Comparison of ENCODE assay signal across 20 mouse cellular contexts in the genomic region with DNA sequence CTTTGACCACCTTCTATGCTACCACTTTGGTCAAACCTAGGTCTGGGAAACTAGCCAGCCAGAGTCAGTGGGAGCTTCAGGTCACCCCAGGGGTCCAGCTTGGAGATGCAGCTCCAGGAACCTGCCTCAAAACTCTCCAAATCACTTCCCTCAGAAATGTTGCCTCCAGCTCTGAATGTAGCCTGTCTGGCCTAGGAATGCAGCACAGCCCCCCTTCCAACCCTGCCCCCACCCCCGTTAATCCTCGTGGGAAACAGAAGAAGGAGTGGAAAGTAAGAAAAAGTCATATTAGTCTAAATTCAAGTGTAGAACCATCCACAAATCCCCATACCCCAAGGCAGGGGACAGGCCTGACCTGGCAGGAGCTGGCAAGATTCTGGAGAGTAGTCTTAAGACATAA.
DNase-seq lines count a peak whose midpoint lies in the region; ATAC-seq lines count a peak whose summit lies in the region.
"Had no signal": no experiment of that assay in that cellular context is flagged by ENCODE, and none has a peak within 500 bp of the region (broad histone marks: within the 10 kb centered on the region; RNA-seq: fewer than 3 reads in every experiment).

No protein-coding gene starts in this region.

- no peak overlapping the region for H3K9ac ChIP-seq in forebrain, embryonic 11.5 days (ENCODE audit: low read length)
- H3K9ac ChIP-seq in forebrain, embryonic 16.5 days (replicated peaks; ENCODE audit: low read depth, low read length): no peak overlapping the region
- no peak overlapping the region for H3K9ac ChIP-seq in midbrain, embryonic 15.5 days
- H3K9ac ChIP-seq: embryonic facial prominence, embryonic 13.5 days; forebrain, embryonic 15.5 days; heart, embryonic 13.5 days; hindbrain, embryonic 12.5 days had no signal

- peaks cover 34% of the 10 kb centered on the region for H3K27me3 ChIP-seq in forebrain, embryonic 11.5 days (ENCODE audit: control insufficient read depth, insufficient read depth, low read length)
- no peaks in the 10 kb centered on the region for H3K27me3 ChIP-seq in forebrain, embryonic 16.5 days (replicated peaks; ENCODE audit: control insufficient read depth, insufficient read depth, low read length)
- H3K27me3 ChIP-seq in midbrain, embryonic 10.5 days (ENCODE audit: low read depth, poor library complexity, severe bottlenecking): peaks cover 96% of the 10 kb centered on the region
- no peaks in the 10 kb centered on the region for H3K27me3 ChIP-seq in midbrain, embryonic 15.5 days (replicated peaks)
- H3K27me3 ChIP-seq: CH12.LX; forebrain, embryonic 15.5 days had no signal

- DNase-seq in forebrain, embryonic 11.5 days (ENCODE audit: low spot score): peak; percentile 50
- peak; percentile 13 for DNase-seq in midbrain, embryonic 10.5 days (ENCODE audit: low spot score)
- DNase-seq in thymus, postnatal 4 days: peak; percentile 3
- DNase-seq in thymus, adult 18-20 months: no peak
- DNase-seq: adrenal gland, adult 8-10 months; adrenal gland, postnatal 36 days; cerebellum, adult 8-10 months; gastrocnemius, postnatal 10 days; heart, adult 2 months; heart, postnatal 4 days had no signal

- no peak overlapping the region for H3K27ac ChIP-seq in forebrain, embryonic 11.5 days (ENCODE audit: low read depth, low read length)
- no peak overlapping the region for H3K27ac ChIP-seq in forebrain, embryonic 16.5 days (ENCODE audit: low read length)
- peak overlapping the region; percentile 46 for H3K27ac ChIP-seq in midbrain, embryonic 10.5 days (replicated peaks)
- no peak overlapping the region for H3K27ac ChIP-seq in midbrain, embryonic 15.5 days
- H3K27ac ChIP-seq: embryonic facial prominence, embryonic 13.5 days; forebrain, embryonic 15.5 days; heart, adult 2 months; heart, embryonic 13.5 days; hindbrain, embryonic 12.5 days had no signal

- no peak for ATAC-seq in forebrain, embryonic 11.5 days (replicated peaks; ENCODE audit: low FRiP score)
- ATAC-seq in forebrain, embryonic 16.5 days: no peak
- ATAC-seq in midbrain, embryonic 15.5 days (replicated peaks): no peak
- ATAC-seq: forebrain, embryonic 15.5 days; hindbrain, embryonic 16.5 days; inflammation-experienced regulatory T-cells, adult 6 months; Patski had no signal

- H3K4me3 ChIP-seq in forebrain, embryonic 11.5 days (ENCODE audit: low read depth, low read length): no peak overlapping the region
- no peak overlapping the region for H3K4me3 ChIP-seq in forebrain, embryonic 16.5 days (replicated peaks; ENCODE audit: low read length)
- H3K4me3 ChIP-seq in midbrain, embryonic 10.5 days: no peak overlapping the region
- no peak overlapping the region for H3K4me3 ChIP-seq in midbrain, embryonic 15.5 days
- H3K4me3 ChIP-seq: embryonic facial prominence, embryonic 13.5 days; forebrain, embryonic 15.5 days; heart, adult 2 months; heart, embryonic 13.5 days; hindbrain, embryonic 12.5 days had no signal

- H3K36me3 ChIP-seq in forebrain, embryonic 11.5 days (ENCODE audit: control insufficient read depth, insufficient read depth, low read length): no peaks in the 10 kb centered on the region
- no peaks in the 10 kb centered on the region for H3K36me3 ChIP-seq in forebrain, embryonic 16.5 days (ENCODE audit: control insufficient read depth, insufficient read depth)
- H3K36me3 ChIP-seq in midbrain, embryonic 10.5 days: no peaks in the 10 kb centered on the region
- no peaks in the 10 kb centered on the region for H3K36me3 ChIP-seq in midbrain, embryonic 15.5 days (replicated peaks)
- H3K36me3 ChIP-seq: embryonic facial prominence, embryonic 13.5 days; forebrain, embryonic 15.5 days; heart, embryonic 13.5 days; hindbrain, embryonic 12.5 days had no signal

- H3K4me2 ChIP-seq in forebrain, embryonic 11.5 days (ENCODE audit: low read depth, low read length, severe bottlenecking): no peak overlapping the region
- no peak overlapping the region for H3K4me2 ChIP-seq in forebrain, embryonic 16.5 days (ENCODE audit: low read length)
- no peak overlapping the region for H3K4me2 ChIP-seq in midbrain, embryonic 15.5 days
- H3K4me2 ChIP-seq: embryonic facial prominence, embryonic 13.5 days; forebrain, embryonic 15.5 days; heart, embryonic 13.5 days; hindbrain, embryonic 12.5 days had no signal

- H3K4me1 ChIP-seq in forebrain, embryonic 11.5 days (replicated peaks; ENCODE audit: control insufficient read depth, insufficient read depth, low read length): peaks cover 30% of the 10 kb centered on the region
- peaks cover 51% of the 10 kb centered on the region for H3K4me1 ChIP-seq in forebrain, embryonic 16.5 days (replicated peaks; ENCODE audit: control insufficient read depth, insufficient read depth, low read length)
- H3K4me1 ChIP-seq in midbrain, embryonic 10.5 days: peaks cover 100% of the 10 kb centered on the region
- H3K4me1 ChIP-seq in midbrain, embryonic 15.5 days: peaks cover 61% of the 10 kb centered on the region

- WGBS in forebrain, embryonic 11.5 days: 17% methylated on average over 2 of the region's 2 CpGs
- 15% methylated on average over 2 of the region's 2 CpGs for WGBS in forebrain, embryonic 16.5 days
- WGBS in midbrain, embryonic 10.5 days: 18% methylated on average over 2 of the region's 2 CpGs
- WGBS in midbrain, embryonic 15.5 days: 14% methylated on average over 2 of the region's 2 CpGs

- H3K9me3 ChIP-seq in forebrain, embryonic 11.5 days (ENCODE audit: control insufficient read depth, low read length): no peaks in the 10 kb centered on the region
- H3K9me3 ChIP-seq in forebrain, embryonic 16.5 days (ENCODE audit: control insufficient read depth, low read length): no peaks in the 10 kb centered on the region
- no peaks in the 10 kb centered on the region for H3K9me3 ChIP-seq in midbrain, embryonic 10.5 days (replicated peaks)
- no peaks in the 10 kb centered on the region for H3K9me3 ChIP-seq in midbrain, embryonic 15.5 days
- H3K9me3 ChIP-seq: embryonic facial prominence, embryonic 13.5 days; forebrain, embryonic 15.5 days; heart, embryonic 13.5 days; hindbrain, embryonic 12.5 days had no signal

Comparison
In these comparisons a context has a peak if more than half of its experiments do, and no peak if none do; other contexts are left out.
1. DNase-seq: peak in forebrain, embryonic 11.5 days (single experiment), midbrain, embryonic 10.5 days (single experiment) and thymus, postnatal 4 days (single experiment); none in thymus, adult 18-20 months (0 of 2).